Mouse (Mus musculus) forebrain, embryonic 15.5 days (tissue): Measurements from ENCODE around the gene Rrp9. TPM values are rescaled to one million over a fixed set of nuclear protein-coding genes. Genes with fewer than 3 reads are reported as not detected.
"Not testable (repeated sequence)": the region's sequence is repeated elsewhere in the genome, so short reads cannot be mapped to it uniquely, and the experiment has no call there.

Experiments used
- ATAC-seq: fragments of 200-750 bp; cut with Nextera tagmentation; replicated peaks from 2 replicates; pipeline ENCODE4 v1.8.0; 2017; ENCODE audit warnings: mild to moderate bottlenecking, moderate TSS enrichment, moderate library complexity
- H3K27ac ChIP-seq: fragments of 300-500 bp; sonication (generic); replicated peaks from 2 replicates; pipeline ENCODE4 v1.5.1; 2015; ENCODE audit warnings: mild to moderate bottlenecking, inconsistent platforms
- H3K27me3 ChIP-seq: fragments of 300-500 bp; sonication (generic); 2 replicates; pipeline ENCODE4 v1.6.1; 2015; ENCODE audit warnings: inconsistent platforms
- H3K36me3 ChIP-seq: fragments of 300-500 bp; sonication (generic); 2 replicates; pipeline ENCODE4 v1.6.1; 2015; ENCODE audit warnings: mild to moderate bottlenecking, inconsistent platforms
- H3K4me1 ChIP-seq: fragments of 300-500 bp; sonication (generic); 2 replicates; pipeline ENCODE4 v1.6.1; 2015; ENCODE audit warnings: inconsistent platforms
- H3K4me2 ChIP-seq: fragments of 300-500 bp; sonication (generic); replicated peaks from 2 replicates; pipeline ENCODE4 v1.6.1; 2015; ENCODE audit warnings: mild to moderate bottlenecking, inconsistent platforms
- H3K4me3 ChIP-seq: fragments of 300-500 bp; sonication (generic); 2 replicates; pipeline ENCODE4 v1.5.1; 2015; ENCODE audit warnings: mild to moderate bottlenecking, inconsistent platforms
- H3K9ac ChIP-seq: fragments of 300-500 bp; sonication (generic); replicated peaks from 2 replicates; pipeline ENCODE4 v1.6.1; 2015; ENCODE audit warnings: mild to moderate bottlenecking, inconsistent platforms
- H3K9me3 ChIP-seq: fragments of 300-500 bp; sonication (generic); 2 replicates; pipeline ENCODE4 v1.6.1; 2016; ENCODE audit warnings: inconsistent platforms
- WGBS: fragments of 180-500 bp; shearing (Covaris S2); methylation state at CpG from one replicate; pipeline ENCODE4 v1.1.7; 2015; ENCODE audit warnings: mixed read lengths; 5-methylcytosine and 5-hydroxymethylcytosine counted together
- polyA plus RNA-seq: library from polyadenylated mRNA; unstranded; fragments of >200 nt; fragmentation: Nextera tagmentation; extraction: Ambion mirVana; gene quantifications from 2 replicates; pipeline ENCODE4 v1.2.1, GENCODE M21; 2015

Gene Rrp9
- polyA plus RNA-seq, 1 experiment from 2014 or later, result 57.9 TPM

- Histone ChIP-seq H3K27me3 (no peaks in the 10 kb centered on the region), H3K4me2 (peak overlapping the region; percentile 79), H3K36me3 (peaks cover 5% of the 10 kb centered on the region), H3K9ac (peak overlapping the region; percentile 50), H3K4me3 (peak overlapping the region; percentile 67), H3K9me3 (no peaks in the 10 kb centered on the region), H3K4me1 (peaks cover 32% of the 10 kb centered on the region), H3K27ac (no peak overlapping the region)
- ATAC-seq, result no peak
- WGBS, result 84% methylated on average over 9 of the region's 9 CpGs
These were observed 2.3 kb downstream of the Rrp9 start for GRCm38 (mm10) chr9:106478101-106478500.

- no peak overlapping the region for H3K4me3 ChIP-seq
- no peak for ATAC-seq
- H3K4me2 ChIP-seq, result no peak overlapping the region
- no peak overlapping the region for H3K27ac ChIP-seq
- peaks cover 23% of the 10 kb centered on the region for H3K4me1 ChIP-seq
- peaks cover 24% of the 10 kb centered on the region for H3K36me3 ChIP-seq
- 97% methylated on average over 7 of the region's 7 CpGs for WGBS
- H3K9me3 ChIP-seq, result no peaks in the 10 kb centered on the region
- no peaks in the 10 kb centered on the region for H3K27me3 ChIP-seq
- no peak overlapping the region for H3K9ac ChIP-seq
These were observed 4.8 kb downstream of the Rrp9 start for GRCm38 (mm10) chr9:106480541-106480940.

- Histone ChIP-seq H3K27ac (no peak overlapping the region), H3K9me3 (no peaks in the 10 kb centered on the region), H3K4me3 (no peak overlapping the region), H3K9ac (no peak overlapping the region), H3K4me2 (no peak overlapping the region), H3K27me3 (no peaks in the 10 kb centered on the region), H3K36me3 (peaks cover 24% of the 10 kb centered on the region), H3K4me1 (peaks cover 22% of the 10 kb centered on the region)
- 95% methylated on average over 15 of the region's 15 CpGs for WGBS
- ATAC-seq, result no peak
These were observed 5.3 kb downstream of the Rrp9 start for GRCm38 (mm10) chr9:106481075-106481474.

- H3K27me3 ChIP-seq, result no peaks in the 10 kb centered on the region
- no peak overlapping the region for H3K4me2 ChIP-seq
- peaks cover 16% of the 10 kb centered on the region for H3K4me1 ChIP-seq
- WGBS, result 92% methylated on average over 13 of the region's 13 CpGs
- H3K9me3 ChIP-seq, result no peaks in the 10 kb centered on the region
- no peak for ATAC-seq
- H3K4me3 ChIP-seq, result no peak overlapping the region
- H3K9ac ChIP-seq, result no peak overlapping the region
- no peak overlapping the region for H3K27ac ChIP-seq
- peaks cover 27% of the 10 kb centered on the region for H3K36me3 ChIP-seq
These were observed 5.9 kb downstream of the Rrp9 start for GRCm38 (mm10) chr9:106481676-106482075.

- no peak overlapping the region for H3K4me3 ChIP-seq
- peaks cover 13% of the 10 kb centered on the region for H3K4me1 ChIP-seq
- H3K27ac ChIP-seq, result no peak overlapping the region
- no peaks in the 10 kb centered on the region for H3K9me3 ChIP-seq
- H3K4me2 ChIP-seq, result no peak overlapping the region
- peaks cover 27% of the 10 kb centered on the region for H3K36me3 ChIP-seq
- 89% methylated on average over 17 of the region's 17 CpGs for WGBS
- H3K27me3 ChIP-seq, result no peaks in the 10 kb centered on the region
- no peak overlapping the region for H3K9ac ChIP-seq
- ATAC-seq, result no peak
These were observed 6.9 kb downstream of the Rrp9 start for GRCm38 (mm10) chr9:106482578-106483115.

- no peak overlapping the region for H3K27ac ChIP-seq
- H3K9me3 ChIP-seq, result no peaks in the 10 kb centered on the region
- H3K4me3 ChIP-seq, result no peak overlapping the region
- H3K27me3 ChIP-seq, result no peaks in the 10 kb centered on the region
- no peak for ATAC-seq
- peaks cover 27% of the 10 kb centered on the region for H3K36me3 ChIP-seq
- WGBS, result 95% methylated on average over 10 of the region's 10 CpGs
- H3K9ac ChIP-seq, result no peak overlapping the region
- no peak overlapping the region for H3K4me2 ChIP-seq
- peaks cover 8% of the 10 kb centered on the region for H3K4me1 ChIP-seq
These were observed 7.4 kb downstream of the Rrp9 start for GRCm38 (mm10) chr9:106483136-106483535.

GRCm38 (mm10) chr9:106483606-106484005, 7.8 kb downstream of the Rrp9 start:
- WGBS, result 94% methylated on average over 17 of the region's 17 CpGs
- Histone ChIP-seq H3K27me3 (no peaks in the 10 kb centered on the region), H3K9ac (no peak overlapping the region), H3K4me1 (peaks cover 3% of the 10 kb centered on the region; the same call in 1 of the 2 replicates), H3K27ac (no peak overlapping the region), H3K36me3 (peaks cover 27% of the 10 kb centered on the region), H3K4me2 (no peak overlapping the region), H3K4me3 (no peak overlapping the region), H3K9me3 (no peaks in the 10 kb centered on the region)
- no peak for ATAC-seq

GRCm38 (mm10) chr9:106485076-106485475, 9.3 kb downstream of the Rrp9 start:
- no peak overlapping the region for H3K27ac ChIP-seq
- H3K36me3 ChIP-seq, result peaks cover 27% of the 10 kb centered on the region
- no peak overlapping the region for H3K4me2 ChIP-seq
- H3K27me3 ChIP-seq, result no peaks in the 10 kb centered on the region
- 73% methylated on average over 10 of the region's 10 CpGs for WGBS
- H3K4me3 ChIP-seq, result no peak overlapping the region
- H3K4me1 ChIP-seq, result no peaks in the 10 kb centered on the region
- no peak overlapping the region for H3K9ac ChIP-seq
- no peaks in the 10 kb centered on the region for H3K9me3 ChIP-seq
- no peak for ATAC-seq

GRCm38 (mm10) chr9:106487602-106488001, 11.8 kb downstream of the Rrp9 start:
- not testable (repeated sequence) for H3K27ac ChIP-seq, H3K4me3 ChIP-seq, ATAC-seq, H3K27me3 ChIP-seq, H3K9me3 ChIP-seq, H3K9ac ChIP-seq, H3K4me2 ChIP-seq, H3K4me1 ChIP-seq
- peaks cover 27% of the 10 kb centered on the region for H3K36me3 ChIP-seq
- WGBS, result 91% methylated on average over 6 of the region's 6 CpGs

- no peak for ATAC-seq
- no peaks in the 10 kb centered on the region for H3K36me3 ChIP-seq
- WGBS, result 93% methylated on average over 6 of the region's 6 CpGs
- no peak within 1 kb of the TSS for H3K4me3 ChIP-seq
- H3K9ac ChIP-seq, result no peak within 1 kb of the TSS
- no peaks in the 10 kb centered on the region for H3K9me3 ChIP-seq
- no peak within 1 kb of the TSS for H3K27ac ChIP-seq
- no peak within 1 kb of the TSS for H3K4me2 ChIP-seq
- no peaks in the 10 kb centered on the region for H3K27me3 ChIP-seq
- H3K4me1 ChIP-seq, result no peaks in the 10 kb centered on the region
These were observed 23.9 kb downstream of the Rrp9 start, which contains the start of gene Iqcf1 for GRCm38 (mm10) chr9:106499667-106500066. Iqcf1 (plus strand) TSS chr9:106499967.

GRCm38 (mm10) chr9:106501846-106502245, 26.1 kb downstream of the Rrp9 start:
- H3K4me3 ChIP-seq, result no peak overlapping the region
- H3K9ac ChIP-seq, result no peak overlapping the region
- no peak for ATAC-seq

GRCm38 (mm10) chr9:106504246-106504645, 28.5 kb downstream of the Rrp9 start:
- 72% methylated on average over 6 of the region's 6 CpGs for WGBS
- no peaks in the 10 kb centered on the region for H3K36me3 ChIP-seq
- ATAC-seq, result no peak

More at GRCm38 (mm10) chr9:106501846-106502245, 26.1 kb downstream of the Rrp9 start:
- no peaks in the 10 kb centered on the region for H3K4me1 ChIP-seq
- no peak overlapping the region for H3K4me2 ChIP-seq
- H3K27ac ChIP-seq, result no peak overlapping the region
- H3K27me3 ChIP-seq, result no peaks in the 10 kb centered on the region
- no peaks in the 10 kb centered on the region for H3K36me3 ChIP-seq
- WGBS, result 88% methylated on average over 22 of the region's 22 CpGs
- no peaks in the 10 kb centered on the region for H3K9me3 ChIP-seq

GRCm38 (mm10) chr9:106509356-106509755, 33.6 kb downstream of the Rrp9 start:
- no peak overlapping the region for H3K27ac ChIP-seq
- H3K9me3 ChIP-seq, result no peaks in the 10 kb centered on the region
- WGBS, result 94% methylated on average over 10 of the region's 10 CpGs
- no peak for ATAC-seq
- H3K27me3 ChIP-seq, result no peaks in the 10 kb centered on the region
- H3K36me3 ChIP-seq, result no peaks in the 10 kb centered on the region
- no peak overlapping the region for H3K9ac ChIP-seq
- no peak overlapping the region for H3K4me3 ChIP-seq
- peaks cover 4% of the 10 kb centered on the region; the same call in 1 of the 2 replicates for H3K4me1 ChIP-seq
- H3K4me2 ChIP-seq, result no peak overlapping the region

More at GRCm38 (mm10) chr9:106504246-106504645, 28.5 kb downstream of the Rrp9 start:
- Histone ChIP-seq H3K4me2 (no peak overlapping the region), H3K27ac (no peak overlapping the region), H3K9me3 (no peaks in the 10 kb centered on the region), H3K27me3 (no peaks in the 10 kb centered on the region), H3K9ac (no peak overlapping the region), H3K4me3 (no peak overlapping the region), H3K4me1 (no peaks in the 10 kb centered on the region)
